Mouse (Mus musculus): ENCODE measurements around the gene Socs3. TPM values are rescaled to one million over a fixed set of nuclear protein-coding genes. Genes with fewer than 3 reads are reported as not detected.
A peak's percentile ranks its signal among the peaks of the same experiment; 100 is the strongest.

The Socs3 gene
- polyA plus RNA-seq, 1 experiment from 2014 or later: 11.7 TPM

DNA sequence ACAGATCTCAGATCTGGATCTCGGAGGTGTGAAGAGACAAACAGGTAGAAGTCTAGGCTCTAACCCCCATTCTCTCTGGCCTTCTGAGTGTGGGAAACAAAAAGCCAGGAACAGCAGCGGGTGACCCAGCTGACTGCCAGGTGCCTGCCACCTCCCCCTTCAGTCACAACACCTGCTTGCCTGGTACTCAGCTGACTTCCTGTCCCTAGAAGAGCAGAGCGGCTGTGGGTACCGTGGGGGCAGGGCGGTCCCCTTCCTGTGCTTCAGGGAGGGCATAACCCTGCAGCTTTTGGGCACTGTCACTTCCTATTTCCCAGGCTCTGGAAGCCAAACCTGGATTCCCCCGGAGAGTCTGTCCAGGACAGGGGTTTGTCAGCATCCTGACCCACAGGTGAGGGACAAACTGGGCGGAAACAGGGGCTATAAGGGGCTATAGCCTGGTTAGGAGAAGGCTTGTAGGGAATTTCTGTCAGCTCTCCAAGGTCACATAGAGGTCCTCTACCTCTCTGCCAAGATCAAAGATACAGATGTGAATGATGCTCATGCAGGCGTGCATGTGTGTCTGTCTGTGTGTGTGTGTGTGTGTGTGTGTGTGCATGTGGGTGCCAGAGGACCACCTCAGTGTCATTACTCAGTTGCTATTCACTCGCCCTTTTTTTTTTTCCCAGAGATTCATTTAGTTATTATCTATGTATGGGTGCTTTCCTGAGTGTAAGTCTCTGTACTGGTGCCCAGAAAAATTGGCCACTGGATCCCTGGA lies 17.5 kb downstream of the Socs3 start:
- WGBS: 59% methylated on average over 9 of the region's 9 CpGs
- Histone ChIP-seq H3K27me3 (ENCODE audit: insufficient read depth, low read length) (no peaks in the 10 kb centered on the region), H3K9ac (ENCODE audit: low read depth, low read length) (no peak overlapping the region), H3K4me2 (ENCODE audit: low read length) (no peak overlapping the region), H3K9me3 (replicated peaks; ENCODE audit: low read length) (no peaks in the 10 kb centered on the region), H3K4me1 (replicated peaks; ENCODE audit: insufficient read depth, low read length) (peaks cover 27% of the 10 kb centered on the region), H3K27ac (no peak overlapping the region), H3K36me3 (ENCODE audit: insufficient read depth, low read length) (no peaks in the 10 kb centered on the region), H3K4me3 (replicated peaks; ENCODE audit: low read depth, low read length) (no peak overlapping the region)
- ATAC-seq (replicated peaks; ENCODE audit: low FRiP score, low read depth) (no peak), DNase-seq (ENCODE audit: low spot score) (no peak)
- TF ChIP-seq CTCF (IDR thresholded peaks at IDR 0.05; ENCODE audit: low read depth): no peak

- TF ChIP-seq CTCF (IDR thresholded peaks at IDR 0.05; ENCODE audit: low read depth): no peak
- Histone ChIP-seq H3K36me3 (ENCODE audit: insufficient read depth, low read length) (no peaks in the 10 kb centered on the region), H3K9me3 (replicated peaks; ENCODE audit: low read length) (no peaks in the 10 kb centered on the region), H3K27ac (no peak overlapping the region), H3K9ac (ENCODE audit: low read depth, low read length) (no peak overlapping the region), H3K27me3 (ENCODE audit: insufficient read depth, low read length) (no peaks in the 10 kb centered on the region), H3K4me1 (replicated peaks; ENCODE audit: insufficient read depth, low read length) (peaks cover 27% of the 10 kb centered on the region), H3K4me3 (replicated peaks; ENCODE audit: low read depth, low read length) (no peak overlapping the region), H3K4me2 (ENCODE audit: low read length) (no peak overlapping the region)
- DNase-seq (ENCODE audit: low spot score) (no peak), ATAC-seq (replicated peaks; ENCODE audit: low FRiP score, low read depth) (no peak)
- 70% methylated on average over 6 of the region's 6 CpGs for WGBS
Observed at GRCm38 (mm10) chr11:117951391-117951790, 18.5 kb downstream of the Socs3 start.

DNA sequence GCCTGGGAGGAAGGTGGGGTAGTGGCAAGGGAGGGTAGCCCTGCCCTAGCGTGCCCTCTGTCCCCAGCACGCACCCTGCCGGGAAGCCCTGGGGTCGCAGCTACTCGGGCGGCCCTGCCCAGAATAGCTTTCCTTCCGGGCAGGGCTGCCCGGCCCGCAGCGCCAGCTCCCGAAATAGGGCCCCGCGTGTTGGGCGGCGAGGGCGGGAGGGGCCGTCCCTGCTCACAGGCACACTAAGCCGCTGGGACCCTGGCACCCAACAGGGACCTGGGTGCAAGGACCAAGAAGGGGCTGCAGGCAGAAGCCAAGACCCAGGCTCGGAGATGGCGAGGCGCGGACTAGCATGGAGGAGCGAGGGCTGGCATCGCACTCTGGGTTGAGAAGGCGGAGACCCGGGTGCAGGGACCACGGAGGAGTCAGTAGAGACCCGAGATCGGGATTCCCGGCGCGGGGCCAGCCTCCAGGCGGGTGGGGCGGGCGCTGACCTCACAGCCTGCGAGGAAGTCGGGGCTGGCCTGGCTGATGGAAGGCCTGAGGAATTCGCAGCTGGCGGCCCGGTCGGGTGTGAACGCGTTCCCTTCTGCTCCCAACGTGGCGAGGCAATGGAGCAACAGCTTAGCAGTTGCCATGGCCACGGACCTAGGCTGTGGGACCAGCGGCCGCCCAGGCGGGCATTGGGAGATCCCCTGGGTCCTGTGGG lies 20.3 kb downstream of the Socs3 start:
- peak overlapping the region; percentile 55 for H3K4me2 ChIP-seq (ENCODE audit: low read length)
- TF ChIP-seq CTCF (IDR thresholded peaks at IDR 0.05; ENCODE audit: low read depth): peak; percentile 21; the same call in 1 of the 2 replicates
- peak overlapping the region; percentile 43 for H3K9ac ChIP-seq (ENCODE audit: low read depth, low read length)
- ATAC-seq (replicated peaks; ENCODE audit: low FRiP score, low read depth): peak; percentile 82
- peak overlapping the region; percentile 11 for H3K4me3 ChIP-seq (replicated peaks; ENCODE audit: low read depth, low read length)
- H3K36me3 ChIP-seq (ENCODE audit: insufficient read depth, low read length): no peaks in the 10 kb centered on the region
- peaks cover 19% of the 10 kb centered on the region for H3K4me1 ChIP-seq (replicated peaks; ENCODE audit: insufficient read depth, low read length)
- no peaks in the 10 kb centered on the region for H3K9me3 ChIP-seq (replicated peaks; ENCODE audit: low read length)
- DNase-seq (ENCODE audit: low spot score): peak; percentile 95
- peak overlapping the region; percentile 63 for H3K27ac ChIP-seq
- H3K27me3 ChIP-seq (ENCODE audit: insufficient read depth, low read length): no peaks in the 10 kb centered on the region
- whole genome bisulfite sequencing: 1% methylated on average over 49 of the region's 49 CpGs

DNA sequence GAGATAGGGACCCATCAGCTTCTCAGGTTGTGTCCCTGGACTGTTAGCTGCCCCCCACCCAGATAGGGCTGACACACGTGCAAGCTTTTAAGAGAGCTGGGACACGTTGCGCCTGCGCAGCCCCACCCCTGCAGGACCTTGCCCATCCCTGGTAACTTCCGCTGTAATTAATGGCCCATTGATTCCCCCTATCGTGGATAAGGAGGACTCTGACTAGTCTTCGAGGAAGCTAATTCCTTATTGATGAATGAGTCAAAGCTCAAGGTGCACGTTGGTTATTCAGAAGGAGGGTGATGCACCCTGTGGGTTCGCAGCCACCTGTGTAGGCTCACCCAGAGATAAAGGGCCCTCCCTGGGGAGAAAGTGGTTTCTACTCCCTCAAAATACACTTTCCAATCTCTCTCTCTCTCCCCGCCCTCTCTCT lies 22.8 kb downstream of the Socs3 start:
- ATAC-seq (replicated peaks; ENCODE audit: low FRiP score, low read depth) (no peak), DNase-seq (ENCODE audit: low spot score) (peak; percentile 57)
- Histone ChIP-seq H3K9me3 (replicated peaks; ENCODE audit: low read length) (no peaks in the 10 kb centered on the region), H3K36me3 (ENCODE audit: insufficient read depth, low read length) (no peaks in the 10 kb centered on the region), H3K27ac (peak overlapping the region; percentile 51; the same call in 1 of the 2 replicates), H3K9ac (ENCODE audit: low read depth, low read length) (no peak overlapping the region), H3K27me3 (ENCODE audit: insufficient read depth, low read length) (no peaks in the 10 kb centered on the region), H3K4me3 (replicated peaks; ENCODE audit: low read depth, low read length) (no peak overlapping the region), H3K4me2 (ENCODE audit: low read length) (no peak overlapping the region), H3K4me1 (replicated peaks; ENCODE audit: insufficient read depth, low read length) (peaks cover 9% of the 10 kb centered on the region)
- WGBS: 52% methylated on average over 10 of the region's 10 CpGs
- no peak for TF ChIP-seq CTCF (IDR thresholded peaks at IDR 0.05; ENCODE audit: low read depth)

DNA sequence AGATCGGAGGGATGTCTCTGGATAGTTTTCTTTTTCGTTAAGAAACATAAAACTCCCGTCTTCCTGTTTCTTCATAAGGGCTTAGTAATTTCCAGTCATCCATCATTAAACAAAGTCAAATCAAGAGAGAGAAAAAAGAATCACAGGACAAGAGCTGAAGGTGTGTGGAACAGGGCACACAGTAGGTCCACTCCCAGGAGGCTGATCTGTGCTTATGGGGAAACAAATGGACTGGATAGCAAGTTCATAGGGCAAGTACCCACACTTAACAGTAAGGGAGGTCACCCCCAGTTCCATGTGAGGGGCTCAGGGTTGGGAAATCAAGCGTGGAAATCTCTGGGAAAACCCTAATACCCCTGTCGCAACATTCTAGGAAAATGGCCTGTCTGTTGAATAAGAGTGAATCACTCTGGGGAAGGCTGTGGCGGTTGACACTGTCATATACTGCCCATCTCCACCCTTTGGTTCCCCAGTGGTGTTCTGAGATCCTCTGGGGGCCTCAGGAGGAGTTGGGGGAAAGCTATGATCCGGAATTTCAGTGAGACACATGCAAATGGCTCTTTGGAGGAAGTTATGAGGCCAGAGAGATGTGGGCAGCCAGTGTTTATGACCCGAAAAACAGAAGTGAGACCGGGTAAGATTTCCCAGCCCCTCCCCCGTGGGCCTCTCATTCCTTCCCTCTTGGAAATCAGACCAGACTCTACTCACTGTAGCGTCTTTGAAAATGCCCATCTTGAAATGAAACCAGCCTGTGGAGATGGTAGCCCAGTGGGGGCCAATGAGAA lies 23.5 kb downstream of the Socs3 start:
- WGBS: 33% methylated on average over 11 of the region's 11 CpGs
- no peak overlapping the region for H3K4me2 ChIP-seq (ENCODE audit: low read length)

GRCm38 (mm10) chr11:117941848-117942247 lies 28.0 kb downstream of the Socs3 start:
- H3K9me3 ChIP-seq (replicated peaks; ENCODE audit: low read length): no peaks in the 10 kb centered on the region
- WGBS: 47% methylated on average over 4 of the region's 4 CpGs
- no peaks in the 10 kb centered on the region for H3K36me3 ChIP-seq (ENCODE audit: insufficient read depth, low read length)
- no peak overlapping the region for H3K4me2 ChIP-seq (ENCODE audit: low read length)
- H3K4me1 ChIP-seq (replicated peaks; ENCODE audit: insufficient read depth, low read length): peaks cover 4% of the 10 kb centered on the region
- DNase-seq (ENCODE audit: low spot score) (no peak), ATAC-seq (replicated peaks; ENCODE audit: low FRiP score, low read depth) (no peak)
- H3K27ac ChIP-seq: no peak overlapping the region
- no peaks in the 10 kb centered on the region for H3K27me3 ChIP-seq (ENCODE audit: insufficient read depth, low read length)
- no peak overlapping the region for H3K4me3 ChIP-seq (replicated peaks; ENCODE audit: low read depth, low read length)
- H3K9ac ChIP-seq (ENCODE audit: low read depth, low read length): no peak overlapping the region
- TF ChIP-seq CTCF (IDR thresholded peaks at IDR 0.05; ENCODE audit: low read depth): no peak

More for the DNA sequence above, 23.5 kb downstream of the Socs3 start:
- Histone ChIP-seq H3K4me1 (replicated peaks; ENCODE audit: insufficient read depth, low read length) (peaks cover 8% of the 10 kb centered on the region), H3K4me3 (replicated peaks; ENCODE audit: low read depth, low read length) (no peak overlapping the region), H3K36me3 (ENCODE audit: insufficient read depth, low read length) (no peaks in the 10 kb centered on the region), H3K9ac (ENCODE audit: low read depth, low read length) (no peak overlapping the region), H3K9me3 (replicated peaks; ENCODE audit: low read length) (no peaks in the 10 kb centered on the region), H3K27ac (peak overlapping the region; percentile 51; the same call in 1 of the 2 replicates), H3K27me3 (ENCODE audit: insufficient read depth, low read length) (no peaks in the 10 kb centered on the region)
- no peak for TF ChIP-seq CTCF (IDR thresholded peaks at IDR 0.05; ENCODE audit: low read depth)
- DNase-seq (ENCODE audit: low spot score) (peak; percentile 79), ATAC-seq (replicated peaks; ENCODE audit: low FRiP score, low read depth) (0 out of 2 replicates have a peak, but pooled peaks have one; percentile 8)

Measured in kidney, postnatal 0 days (tissue).